Mouse (Mus musculus) embryonic facial prominence, embryonic 13.5 days (tissue): Measurements from ENCODE around the gene Micu1. TPM values are rescaled to one million over a fixed set of nuclear protein-coding genes. Genes with fewer than 3 reads are reported as not detected.

Source experiments
- ATAC-seq: fragments of 200-750 bp; cut with Nextera tagmentation; 2 replicates; pipeline ENCODE4 v1.8.0; 2017; ENCODE audit warnings: low read depth; ENCODE audit not compliant: insufficient number of reproducible peaks, insufficient read depth, low FRiP score, low TSS enrichment
- H3K27ac ChIP-seq: fragments of 300-500 bp; sonication (generic); 2 replicates; pipeline ENCODE4 v1.5.1; 2015; ENCODE audit warnings: moderate library complexity, mild to moderate bottlenecking, inconsistent platforms
- H3K27me3 ChIP-seq: fragments of 300-500 bp; sonication (generic); 2 replicates; pipeline ENCODE4 v1.6.1; 2015; ENCODE audit warnings: mild to moderate bottlenecking, inconsistent platforms
- H3K36me3 ChIP-seq: fragments of 300-500 bp; sonication (generic); 2 replicates; pipeline ENCODE4 v1.6.1; 2015; ENCODE audit warnings: mild to moderate bottlenecking, inconsistent platforms
- H3K4me1 ChIP-seq: fragments of 300-500 bp; sonication (generic); 2 replicates; pipeline ENCODE4 v1.6.1; 2015; ENCODE audit warnings: inconsistent platforms
- H3K4me2 ChIP-seq: fragments of 300-500 bp; sonication (generic); 2 replicates; pipeline ENCODE4 v1.6.1; 2015; ENCODE audit warnings: moderate library complexity, mild to moderate bottlenecking, inconsistent platforms
- H3K4me3 ChIP-seq: fragments of 300-500 bp; sonication (generic); 2 replicates; pipeline ENCODE4 v1.5.1; 2015; ENCODE audit warnings: mild to moderate bottlenecking, inconsistent platforms
- H3K9ac ChIP-seq: fragments of 300-500 bp; sonication (generic); 2 replicates; pipeline ENCODE4 v1.6.1; 2015; ENCODE audit warnings: mild to moderate bottlenecking, inconsistent platforms
- H3K9me3 ChIP-seq: fragments of 300-500 bp; sonication (generic); 2 replicates; pipeline ENCODE4 v1.6.1; 2016; ENCODE audit warnings: inconsistent platforms
- WGBS: fragments of 180-500 bp; shearing (Covaris S2); methylation state at CpG from one replicate; pipeline ENCODE4 v1.1.7; 2015; ENCODE audit warnings: mixed read lengths; 5-methylcytosine and 5-hydroxymethylcytosine counted together
- polyA plus RNA-seq: library from polyadenylated mRNA; unstranded; fragments of >200 nt; fragmentation: Nextera tagmentation; extraction: Ambion mirVana; gene quantifications from 2 replicates; pipeline ENCODE4 v1.2.1, GENCODE M21; 2015

Gene Micu1
- polyA plus RNA-seq, 1 experiment from 2014 or later: 73.1 TPM

GRCm38 (mm10) chr10:59814505-59815155 lies 112.4 kb downstream of the Micu1 start:
- Histone ChIP-seq H3K4me3 (no peak overlapping the region), H3K9ac (no peak overlapping the region), H3K36me3 (peaks cover 8% of the 10 kb centered on the region; the same call in 1 of the 2 replicates), H3K4me2 (no peak overlapping the region), H3K27ac (no peak overlapping the region; the same call in 1 of the 2 replicates), H3K4me1 (peaks cover 26% of the 10 kb centered on the region), H3K9me3 (no peaks in the 10 kb centered on the region), H3K27me3 (no peaks in the 10 kb centered on the region)
- ATAC-seq: no peak
- 70% methylated on average over 7 of the region's 7 CpGs for WGBS

- no peaks in the 10 kb centered on the region for H3K9me3 ChIP-seq
- 62% methylated on average over 6 of the region's 6 CpGs for WGBS
- peaks cover 26% of the 10 kb centered on the region for H3K4me1 ChIP-seq
- no peak overlapping the region for H3K4me3 ChIP-seq
- H3K27me3 ChIP-seq: no peaks in the 10 kb centered on the region
- no peak overlapping the region for H3K9ac ChIP-seq
- H3K36me3 ChIP-seq: no peaks in the 10 kb centered on the region
- ATAC-seq: no peak
- no peak overlapping the region for H3K27ac ChIP-seq
- H3K4me2 ChIP-seq: no peak overlapping the region
Observed at GRCm38 (mm10) chr10:59816569-59816968, 114.3 kb downstream of the Micu1 start.

- no peak for ATAC-seq
- 44% methylated on average over 2 of the region's 2 CpGs for WGBS
Observed at GRCm38 (mm10) chr10:59817528-59817927, 115.3 kb downstream of the Micu1 start.

GRCm38 (mm10) chr10:59817991-59818390 lies 115.7 kb downstream of the Micu1 start:
- Histone ChIP-seq H3K27ac (no peak overlapping the region), H3K4me1 (peaks cover 20% of the 10 kb centered on the region), H3K9ac (no peak overlapping the region), H3K9me3 (no peaks in the 10 kb centered on the region), H3K4me3 (no peak overlapping the region), H3K36me3 (no peaks in the 10 kb centered on the region), H3K27me3 (no peaks in the 10 kb centered on the region), H3K4me2 (no peak overlapping the region)
- ATAC-seq: no peak
- 82% methylated on average over 8 of the region's 8 CpGs for WGBS

More at GRCm38 (mm10) chr10:59817528-59817927, 115.3 kb downstream of the Micu1 start:
- Histone ChIP-seq H3K4me3 (no peak overlapping the region), H3K27me3 (no peaks in the 10 kb centered on the region), H3K36me3 (no peaks in the 10 kb centered on the region), H3K9me3 (no peaks in the 10 kb centered on the region), H3K4me2 (no peak overlapping the region), H3K4me1 (peaks cover 25% of the 10 kb centered on the region), H3K27ac (no peak overlapping the region), H3K9ac (no peak overlapping the region)

GRCm38 (mm10) chr10:59819146-59819545 lies 116.9 kb downstream of the Micu1 start:
- Histone ChIP-seq H3K27me3 (no peaks in the 10 kb centered on the region), H3K4me2 (no peak overlapping the region), H3K27ac (no peak overlapping the region), H3K4me1 (peaks cover 12% of the 10 kb centered on the region), H3K9me3 (no peaks in the 10 kb centered on the region), H3K9ac (no peak overlapping the region), H3K36me3 (no peaks in the 10 kb centered on the region), H3K4me3 (no peak overlapping the region)
- ATAC-seq: no peak
- 74% methylated on average over 9 of the region's 9 CpGs for WGBS

GRCm38 (mm10) chr10:59820886-59821285 lies 118.6 kb downstream of the Micu1 start:
- Histone ChIP-seq H3K36me3 (no peaks in the 10 kb centered on the region), H3K4me3 (no peak overlapping the region), H3K9ac (no peak overlapping the region), H3K27ac (no peak overlapping the region), H3K9me3 (no peaks in the 10 kb centered on the region), H3K4me2 (no peak overlapping the region), H3K4me1 (peaks cover 16% of the 10 kb centered on the region), H3K27me3 (no peaks in the 10 kb centered on the region)
- WGBS: 90% methylated on average over 5 of the region's 5 CpGs
- no peak for ATAC-seq

DNA sequence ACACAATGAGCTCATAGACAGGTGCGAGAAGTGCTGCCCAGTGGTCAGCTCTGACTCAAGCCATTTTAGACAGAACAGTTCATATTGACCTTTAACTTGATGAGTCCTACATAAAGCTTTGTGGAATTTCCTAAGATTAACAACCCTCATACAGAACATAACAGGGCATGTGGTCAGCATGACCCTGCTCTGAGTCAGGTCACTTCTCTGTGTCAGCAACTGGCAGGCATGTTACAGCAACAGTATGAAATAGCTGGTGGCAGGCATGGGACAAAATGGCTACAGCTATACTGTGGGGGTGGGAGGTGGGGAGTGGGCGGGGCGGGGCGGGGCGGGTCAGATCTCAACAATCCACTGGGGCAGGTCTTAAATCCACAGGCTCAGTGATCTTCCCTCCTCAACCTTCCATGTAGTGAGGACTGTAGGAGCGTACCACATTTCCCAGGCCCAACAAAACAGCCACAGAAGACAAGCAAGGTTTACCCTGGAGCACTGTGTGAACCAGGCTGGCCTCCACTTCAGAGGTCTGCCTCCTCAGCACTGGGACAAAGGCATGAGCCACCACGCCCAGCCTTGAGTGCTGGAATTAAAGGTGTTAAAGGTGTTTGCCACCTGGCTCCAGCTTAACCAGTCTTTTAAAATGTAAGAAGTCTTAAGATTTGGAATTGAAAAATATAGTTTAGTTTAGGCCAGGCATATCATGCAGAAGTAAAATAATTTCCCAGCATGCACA lies 119.2 kb downstream of the Micu1 start:
- H3K27ac ChIP-seq: no peak overlapping the region
- H3K4me3 ChIP-seq: no peak overlapping the region
- 89% methylated on average over 7 of the region's 7 CpGs for WGBS
- no peaks in the 10 kb centered on the region for H3K9me3 ChIP-seq
- no peak for ATAC-seq
- no peak overlapping the region for H3K9ac ChIP-seq
- H3K36me3 ChIP-seq: no peaks in the 10 kb centered on the region
- no peak overlapping the region for H3K4me2 ChIP-seq
- H3K4me1 ChIP-seq: peaks cover 11% of the 10 kb centered on the region
- no peaks in the 10 kb centered on the region for H3K27me3 ChIP-seq

DNA sequence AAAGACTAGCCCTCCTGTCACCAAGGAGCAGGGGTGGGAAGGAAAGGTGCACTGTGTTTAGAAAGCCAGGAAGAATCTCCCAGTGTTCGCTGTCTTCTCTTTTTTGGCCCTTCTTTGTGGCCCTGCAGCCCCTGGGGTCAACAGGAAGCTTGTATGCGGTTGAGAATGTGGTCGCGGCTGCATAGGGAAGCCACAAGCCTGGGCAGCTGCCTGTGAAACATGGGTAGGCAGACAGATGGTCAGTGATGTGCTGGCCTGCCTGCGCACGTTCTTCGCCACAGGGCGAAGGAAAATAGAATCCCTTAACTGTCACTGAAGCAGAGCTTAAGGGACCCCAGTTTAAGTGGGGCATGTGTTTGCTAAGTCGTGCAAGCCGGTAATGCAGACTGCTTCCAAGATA lies 120.6 kb downstream of the Micu1 start:
- ATAC-seq: no peak

DNA sequence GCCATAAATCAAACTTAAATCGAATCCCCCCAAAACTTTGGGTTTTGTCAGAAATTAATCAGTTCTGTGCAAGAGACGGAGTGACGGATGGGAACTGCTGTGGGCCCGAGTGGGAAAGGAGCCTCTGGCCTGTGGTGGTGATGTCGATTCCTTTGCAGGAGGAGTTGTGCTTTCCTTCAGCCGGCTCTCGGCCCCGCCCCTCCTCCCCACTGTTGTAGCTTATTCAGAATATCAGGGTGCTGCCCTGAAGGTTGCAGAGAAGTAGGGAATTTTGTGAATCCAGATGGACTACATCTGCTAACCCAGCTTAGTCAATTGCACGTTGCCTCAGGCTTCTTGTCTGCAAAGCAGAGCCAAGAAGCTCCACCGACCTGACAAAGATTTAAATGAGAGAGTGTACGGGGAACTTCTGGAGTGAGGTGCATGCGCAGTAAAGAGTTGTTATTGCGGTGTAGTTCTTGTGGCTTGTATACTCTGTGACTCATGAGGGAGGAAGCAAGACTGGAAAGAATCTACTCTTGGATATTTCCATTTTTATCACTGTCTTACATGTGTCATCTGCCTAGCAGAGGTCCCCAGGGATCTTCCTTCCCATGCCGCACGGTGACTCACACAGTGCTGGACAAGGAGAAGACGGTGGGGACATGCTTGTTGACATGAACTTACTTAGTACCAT lies 123.0 kb downstream of the Micu1 start:
- Histone ChIP-seq H3K27me3 (no peaks in the 10 kb centered on the region), H3K4me2 (no peak overlapping the region), H3K27ac (no peak overlapping the region), H3K4me3 (no peak overlapping the region), H3K36me3 (peaks cover 32% of the 10 kb centered on the region), H3K9ac (no peak overlapping the region), H3K4me1 (peaks cover 4% of the 10 kb centered on the region), H3K9me3 (peaks cover 3% of the 10 kb centered on the region; the same call in 1 of the 2 replicates)
- 68% methylated on average over 16 of the region's 16 CpGs for WGBS
- no peak for ATAC-seq

More for the DNA sequence above, 120.6 kb downstream of the Micu1 start:
- H3K4me3 ChIP-seq: no peak overlapping the region
- H3K36me3 ChIP-seq: peaks cover 11% of the 10 kb centered on the region
- peaks cover 4% of the 10 kb centered on the region for H3K4me1 ChIP-seq
- no peak overlapping the region for H3K4me2 ChIP-seq
- no peak overlapping the region for H3K27ac ChIP-seq
- H3K27me3 ChIP-seq: no peaks in the 10 kb centered on the region
- H3K9ac ChIP-seq: no peak overlapping the region
- 62% methylated on average over 10 of the region's 10 CpGs for WGBS
- H3K9me3 ChIP-seq: no peaks in the 10 kb centered on the region

DNA sequence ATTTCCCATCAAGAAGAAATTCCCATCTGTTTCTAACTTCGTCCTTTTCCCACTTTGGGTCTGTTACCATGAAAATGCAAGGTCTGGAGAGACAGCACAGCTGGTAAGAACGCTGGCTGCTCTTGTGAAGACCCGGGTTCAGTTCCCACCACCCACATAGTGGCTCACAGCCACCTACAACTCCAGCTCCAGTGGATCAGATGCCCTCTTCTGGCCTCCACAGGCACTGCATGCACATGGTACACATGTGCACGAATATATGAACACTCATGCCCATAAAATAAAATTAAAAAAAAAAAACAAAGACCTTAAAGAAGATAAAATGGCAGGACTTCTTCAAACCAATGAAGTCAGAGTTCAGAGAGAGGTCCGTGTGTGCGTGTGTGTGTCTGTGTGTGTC lies 127.6 kb downstream of the Micu1 start:
- 94% methylated on average over 6 of the region's 6 CpGs for WGBS
- ATAC-seq: no peak

GRCm38 (mm10) chr10:59831950-59832349 lies 129.7 kb downstream of the Micu1 start:
- H3K36me3 ChIP-seq: peaks cover 46% of the 10 kb centered on the region
- ATAC-seq: no peak
- 89% methylated on average over 7 of the region's 7 CpGs for WGBS
- H3K9ac ChIP-seq: no peak overlapping the region
- no peaks in the 10 kb centered on the region for H3K4me1 ChIP-seq
- H3K4me2 ChIP-seq: no peak overlapping the region
- no peak overlapping the region for H3K4me3 ChIP-seq
- H3K27ac ChIP-seq: no peak overlapping the region
- H3K9me3 ChIP-seq: peaks cover 3% of the 10 kb centered on the region; the same call in 1 of the 2 replicates
- no peaks in the 10 kb centered on the region for H3K27me3 ChIP-seq

More for the DNA sequence above, 127.6 kb downstream of the Micu1 start:
- Histone ChIP-seq H3K27ac (no peak overlapping the region), H3K9me3 (peaks cover 3% of the 10 kb centered on the region; the same call in 1 of the 2 replicates), H3K4me3 (no peak overlapping the region), H3K27me3 (no peaks in the 10 kb centered on the region), H3K4me2 (no peak overlapping the region), H3K4me1 (peaks cover 4% of the 10 kb centered on the region; the same call in 1 of the 2 replicates), H3K36me3 (peaks cover 44% of the 10 kb centered on the region), H3K9ac (no peak overlapping the region)
